Mouse (Mus musculus) E14TG2a.4 (cell line): ENCODE measurements around the gene Palmd.

Experiments
- CTCF ChIP-seq: conservative IDR thresholded peaks from 2 replicates; pipeline ENCODE4 v1.5.1; 2014; ENCODE audit warnings: low read length
- POU5F1 ChIP-seq: IDR thresholded peaks from 2 replicates; pipeline ENCODE4 v1.6.1; 2014; ENCODE audit warnings: low read length, borderline replicate concordance

DNA sequence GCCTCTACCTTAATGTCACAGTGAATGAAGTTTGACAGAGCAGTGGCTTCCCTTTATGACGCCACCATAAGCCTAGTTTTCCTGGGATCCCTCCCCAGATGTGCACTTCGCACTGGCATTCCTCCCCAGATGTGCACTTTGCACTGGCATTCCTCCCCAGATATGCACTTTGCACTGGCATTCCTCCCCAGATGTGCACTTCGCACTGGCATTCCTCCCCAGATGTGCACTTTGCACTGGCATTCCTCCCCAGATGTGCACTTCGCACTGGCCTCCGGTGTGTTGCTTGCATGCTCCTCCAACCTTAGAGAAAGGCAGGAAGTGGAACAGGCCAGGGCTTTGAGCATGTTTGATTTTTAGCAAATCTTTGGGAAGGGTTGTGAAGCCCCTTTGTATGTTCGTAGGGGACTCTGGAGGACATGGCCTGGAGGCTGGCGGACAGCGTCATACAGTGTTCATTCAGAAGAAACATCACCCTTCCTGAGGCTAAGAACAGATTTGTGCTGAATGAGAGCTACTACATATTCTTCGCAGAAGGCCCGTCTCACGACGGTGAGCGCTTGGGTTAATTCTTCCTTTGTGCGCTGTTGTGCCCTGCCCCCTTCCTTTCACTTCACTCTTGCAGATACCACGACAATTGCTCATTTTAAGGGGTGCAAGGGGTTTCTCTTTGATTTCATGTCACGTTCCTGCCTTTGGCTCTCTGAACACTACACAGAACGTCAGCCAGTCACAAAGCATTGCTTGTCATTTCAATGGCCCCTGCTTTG lies 77.2 kb downstream of the Palmd start:
- TF ChIP-seq CTCF, result no peak
- TF ChIP-seq POU5F1, result no peak
